Mouse (Mus musculus) kidney, postnatal 0 days (tissue): ENCODE measurements around the gene Arhgef10l. TPM values are rescaled to one million over a fixed set of nuclear protein-coding genes. Genes with fewer than 3 reads are reported as not detected.

Experiments
- ATAC-seq: fragments of 200-750 bp; cut with Nextera tagmentation; replicated peaks from 2 replicates; pipeline ENCODE4 v1.8.0; 2017; ENCODE audit warnings: low read depth, moderate number of reproducible peaks, moderate TSS enrichment, moderate library complexity; ENCODE audit not compliant: low FRiP score
- DNase-seq: peaks from one replicate; pipeline ENCODE4 v3.0.0-alpha.2; 2016; ENCODE audit warnings: low spot score
- H3K27ac ChIP-seq: fragments of 300-500 bp; sonication (generic); 2 replicates; pipeline ENCODE4 v1.5.1; 2014; ENCODE audit warnings: mild to moderate bottlenecking
- H3K27me3 ChIP-seq: fragments of 300-500 bp; sonication (generic); 2 replicates; pipeline ENCODE4 v1.6.1; 2014; ENCODE audit warnings: low read length, mixed read lengths; ENCODE audit not compliant: insufficient read depth
- H3K36me3 ChIP-seq: fragments of 300-500 bp; sonication (generic); 2 replicates; pipeline ENCODE4 v1.6.1; 2014; ENCODE audit warnings: low read length, mixed read lengths; ENCODE audit not compliant: insufficient read depth
- H3K4me1 ChIP-seq: fragments of 300-500 bp; sonication (generic); replicated peaks from 2 replicates; pipeline ENCODE4 v1.6.1; 2014; ENCODE audit warnings: antibody characterized with exemption, low read length, mixed read lengths; ENCODE audit not compliant: insufficient read depth
- H3K4me2 ChIP-seq: fragments of 300-500 bp; sonication (generic); 2 replicates; pipeline ENCODE4 v1.6.1; 2014; ENCODE audit warnings: mild to moderate bottlenecking, low read length, moderate library complexity, mixed read lengths
- H3K4me3 ChIP-seq: fragments of 300-500 bp; sonication (generic); replicated peaks from 2 replicates; pipeline ENCODE4 v1.5.1; 2014; ENCODE audit warnings: low read depth, low read length
- H3K9ac ChIP-seq: fragments of 300-500 bp; sonication (generic); 2 replicates; pipeline ENCODE4 v1.6.1; 2014; ENCODE audit warnings: low read depth, low read length
- H3K9me3 ChIP-seq: fragments of 300-500 bp; sonication (generic); replicated peaks from 2 replicates; pipeline ENCODE4 v1.6.1; 2016; ENCODE audit warnings: low read length, inconsistent platforms, mixed read lengths
- CTCF ChIP-seq: IDR thresholded peaks from 2 replicates; pipeline ENCODE4 v1.5.1; 2016; ENCODE audit warnings: antibody characterized with exemption, low read depth, mild to moderate bottlenecking, moderate library complexity
- WGBS: fragments of 180-500 bp; shearing (Covaris S2); extraction: QIAGEN DNeasy Blood & Tissue Kit; methylation state at CpG from one replicate; pipeline ENCODE4 v1.1.7; 2014; 5-methylcytosine and 5-hydroxymethylcytosine counted together
- polyA plus RNA-seq: library from polyadenylated mRNA; unstranded; fragments of >200 nt; fragmentation: Nextera tagmentation; extraction: Ambion mirVana; gene quantifications from 2 replicates; pipeline ENCODE4 v1.2.1, GENCODE M21; 2015

The Arhgef10l gene
- polyA plus RNA-seq, 1 experiment from 2014 or later, result 21.2 TPM

DNA sequence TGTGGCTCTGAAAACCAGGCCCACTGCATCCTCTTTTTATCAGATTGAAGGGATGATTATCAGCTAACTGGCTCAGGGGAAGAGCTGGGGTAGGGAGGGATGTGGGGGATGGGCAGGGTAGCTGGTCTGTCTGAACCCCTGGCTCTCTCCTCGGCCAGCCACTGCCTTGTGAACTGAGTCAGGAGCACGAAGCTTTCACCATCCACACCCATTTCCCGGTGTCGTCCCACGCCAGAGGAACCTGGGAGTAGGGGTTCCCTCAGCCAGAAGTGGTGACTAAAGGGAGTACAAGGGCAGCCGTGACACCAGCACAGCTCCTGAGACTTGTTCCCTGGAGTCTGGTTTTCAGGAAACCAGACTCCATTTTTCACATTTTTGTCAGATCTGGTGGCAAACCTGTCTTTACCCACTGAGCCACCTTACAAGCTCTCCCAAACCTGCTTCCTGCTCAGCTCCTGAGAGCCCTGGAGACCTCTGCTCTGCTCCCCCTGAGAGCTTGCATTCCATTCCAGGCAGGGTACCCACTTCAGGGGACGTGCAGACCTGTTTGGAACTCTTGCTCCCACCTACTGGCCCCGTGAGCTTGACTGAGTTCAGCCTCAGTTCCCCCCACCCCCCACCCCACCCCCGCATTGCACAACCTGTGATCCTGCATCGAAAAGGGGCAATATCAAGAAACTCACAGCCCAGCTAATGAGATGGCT, 2.8 kb downstream of the Arhgef10l start:
- H3K9ac ChIP-seq, result no peak overlapping the region
- ATAC-seq, result no peak
- H3K27ac ChIP-seq, result peak overlapping the region; percentile 64
- H3K27me3 ChIP-seq, result no peaks in the 10 kb centered on the region
- no peak overlapping the region for H3K4me3 ChIP-seq
- H3K4me1 ChIP-seq, result peaks cover 20% of the 10 kb centered on the region
- no peak for TF ChIP-seq CTCF
- H3K9me3 ChIP-seq, result no peaks in the 10 kb centered on the region
- H3K4me2 ChIP-seq, result no peak overlapping the region
- 40% methylated on average over 10 of the region's 10 CpGs for WGBS
- no peaks in the 10 kb centered on the region for H3K36me3 ChIP-seq
- DNase-seq, result no peak

DNA sequence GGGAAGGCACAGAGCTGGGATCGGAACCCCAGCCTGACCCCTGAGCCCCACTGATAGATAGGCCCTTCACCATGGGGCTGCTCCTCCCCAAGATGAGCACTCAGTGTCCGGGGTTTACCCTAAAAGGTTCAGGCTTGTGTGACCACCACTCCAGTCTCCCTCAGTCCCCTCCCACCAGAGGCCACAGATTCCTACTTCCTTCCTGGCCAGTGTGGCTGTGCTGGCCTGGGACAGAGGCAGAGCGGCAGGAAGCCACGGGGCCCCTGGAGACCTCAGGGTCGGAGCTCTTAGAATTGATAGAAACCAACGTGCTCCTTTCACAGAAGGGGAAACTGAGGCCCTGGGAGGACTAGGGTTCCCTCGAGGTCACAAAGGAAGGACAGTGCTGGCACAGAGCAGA, 3.4 kb downstream of the Arhgef10l start:
- Histone ChIP-seq H3K27me3 (no peaks in the 10 kb centered on the region), H3K27ac (peak overlapping the region; percentile 64), H3K36me3 (no peaks in the 10 kb centered on the region), H3K4me1 (peaks cover 26% of the 10 kb centered on the region), H3K4me2 (no peak overlapping the region), H3K9ac (0 out of 2 replicates have a peak overlapping the region, but pooled peaks have one; percentile 35), H3K4me3 (no peak overlapping the region), H3K9me3 (no peaks in the 10 kb centered on the region)
- ATAC-seq (no peak), DNase-seq (no peak)
- TF ChIP-seq CTCF, result no peak
- 31% methylated on average over 7 of the region's 7 CpGs for WGBS

GRCm38 (mm10) chr4:140661406-140662022, 4.3 kb downstream of the Arhgef10l start:
- Histone ChIP-seq H3K4me2 (no peak overlapping the region), H3K4me1 (peaks cover 32% of the 10 kb centered on the region), H3K36me3 (no peaks in the 10 kb centered on the region), H3K9ac (no peak overlapping the region), H3K27ac (peak overlapping the region; percentile 64), H3K9me3 (no peaks in the 10 kb centered on the region), H3K4me3 (no peak overlapping the region), H3K27me3 (no peaks in the 10 kb centered on the region)
- DNase-seq, result no peak
- ATAC-seq, result no peak
- TF ChIP-seq CTCF, result no peak
- WGBS, result 55% methylated on average over 18 of the region's 18 CpGs

GRCm38 (mm10) chr4:140657681-140658575, 7.9 kb downstream of the Arhgef10l start:
- no peaks in the 10 kb centered on the region for H3K36me3 ChIP-seq
- ATAC-seq, result peak; percentile 88

GRCm38 (mm10) chr4:140656529-140656928, 9.3 kb downstream of the Arhgef10l start:
- TF ChIP-seq CTCF, result no peak
- Histone ChIP-seq H3K36me3 (no peaks in the 10 kb centered on the region), H3K27me3 (no peaks in the 10 kb centered on the region), H3K9ac (no peak overlapping the region), H3K4me2 (no peak overlapping the region), H3K9me3 (no peaks in the 10 kb centered on the region), H3K4me3 (no peak overlapping the region), H3K27ac (no peak overlapping the region), H3K4me1 (peaks cover 21% of the 10 kb centered on the region)
- ATAC-seq (no peak), DNase-seq (no peak)
- 69% methylated on average over 8 of the region's 8 CpGs for WGBS

More at GRCm38 (mm10) chr4:140657681-140658575, 7.9 kb downstream of the Arhgef10l start:
- WGBS, result 12% methylated on average over 24 of the region's 24 CpGs
- Histone ChIP-seq H3K4me2 (peak overlapping the region; percentile 40), H3K9me3 (no peaks in the 10 kb centered on the region), H3K4me1 (peaks cover 28% of the 10 kb centered on the region), H3K9ac (peak overlapping the region; percentile 53), H3K4me3 (no peak overlapping the region), H3K27ac (peak overlapping the region; percentile 91), H3K27me3 (no peaks in the 10 kb centered on the region)
- no peak for TF ChIP-seq CTCF
- DNase-seq, result peak; percentile 82

DNA sequence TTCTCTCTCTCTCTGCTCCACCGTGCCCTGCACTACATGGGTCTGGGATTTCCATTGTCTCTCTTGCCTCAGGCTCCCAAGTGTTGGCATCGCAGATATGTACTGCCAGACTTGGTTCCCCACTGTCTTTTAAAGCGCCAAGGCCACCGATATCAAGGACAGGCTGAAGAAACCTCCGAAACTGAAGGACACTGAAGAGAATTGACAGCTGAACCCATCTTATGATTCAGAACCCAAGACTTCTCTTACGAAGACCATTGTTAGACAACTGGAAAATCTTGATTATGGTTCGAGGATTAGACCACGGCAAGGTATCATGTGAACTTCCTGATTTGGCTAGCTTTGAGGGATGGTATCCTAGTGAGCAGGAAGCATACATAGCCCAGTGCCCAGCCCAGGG, 11.0 kb downstream of the Arhgef10l start:
- TF ChIP-seq CTCF, result no peak
- 78% methylated on average over 8 of the region's 8 CpGs for WGBS
- no peaks in the 10 kb centered on the region for H3K27me3 ChIP-seq
- H3K4me1 ChIP-seq, result peaks cover 21% of the 10 kb centered on the region
- H3K36me3 ChIP-seq, result no peaks in the 10 kb centered on the region
- no peak overlapping the region for H3K9ac ChIP-seq
- H3K4me3 ChIP-seq, result no peak overlapping the region
- H3K4me2 ChIP-seq, result no peak overlapping the region
- ATAC-seq (no peak), DNase-seq (no peak)
- no peak overlapping the region for H3K27ac ChIP-seq
- H3K9me3 ChIP-seq, result no peaks in the 10 kb centered on the region
